Mouse (Mus musculus) heart, adult 2 months (tissue): ENCODE measurements around the gene Chrna9. TPM values are rescaled to one million over a fixed set of nuclear protein-coding genes. Genes with fewer than 3 reads are reported as not detected.
A peak's percentile ranks its signal among the peaks of the same experiment; 100 is the strongest.

ENCODE experiments used
- DNase-seq, 2 experiments: peaks; one replicate each; pipeline ENCODE4 v3.0.0; 2021
- H3K27ac ChIP-seq: fragments of 200-600 bp; 2 replicates; pipeline ENCODE4 v1.8.1; 2022
- H3K27me3 ChIP-seq: fragments of 200-500 bp; 2 replicates; pipeline ENCODE4 v1.6.1; 2012; ENCODE audit warnings: mild to moderate bottlenecking, low read length, inconsistent platforms, mixed read lengths; ENCODE audit not compliant: control insufficient read depth, insufficient read depth
- H3K36me3 ChIP-seq: fragments of 200-500 bp; 2 replicates; pipeline ENCODE4 v1.6.1; 2012; ENCODE audit warnings: low read length, inconsistent platforms; ENCODE audit not compliant: control insufficient read depth, insufficient read depth
- H3K4me1 ChIP-seq: fragments of 200-500 bp; 2 replicates; pipeline ENCODE4 v1.6.1; 2011; ENCODE audit warnings: low read length; ENCODE audit not compliant: control insufficient read depth, insufficient read depth
- H3K4me3 ChIP-seq: fragments of 200-600 bp; 2 replicates; pipeline ENCODE4 v1.8.1; 2022
- H3K79me2 ChIP-seq: fragments of 200-500 bp; replicated peaks from 2 replicates; pipeline ENCODE4 v1.6.1; 2012; ENCODE audit warnings: mild to moderate bottlenecking, inconsistent platforms, low read length, moderate library complexity, mixed read lengths; ENCODE audit not compliant: control insufficient read depth, insufficient read depth
- H3K9ac ChIP-seq: fragments of 200-500 bp; 2 replicates; pipeline ENCODE4 v1.6.1; 2012; ENCODE audit warnings: low read depth, mild to moderate bottlenecking, control low read depth, inconsistent platforms, low read length, mixed read lengths
- CTCF ChIP-seq: fragments of 200-600 bp; IDR thresholded peaks from 2 replicates; pipeline ENCODE4 v1.8.1; 2022; ENCODE audit warnings: antibody characterized with exemption, mild to moderate bottlenecking, moderate library complexity
- EP300 ChIP-seq: fragments of 200-500 bp; IDR thresholded peaks from 2 replicates; pipeline ENCODE4 v1.6.1; 2011; ENCODE audit warnings: low read depth, low read length, control low read depth; ENCODE audit not compliant: insufficient read depth
- POLR2A ChIP-seq: fragments of 200-500 bp; IDR thresholded peaks from 2 replicates; pipeline ENCODE4 v1.6.1; 2011; ENCODE audit warnings: mild to moderate bottlenecking, low read depth, low read length, control low read depth; ENCODE audit not compliant: insufficient read depth
- WGBS: fragments of 180-500 bp; shearing (Covaris S2); methylation state at CpG from one replicate; pipeline ENCODE4 v1.1.7; 2018; 5-methylcytosine and 5-hydroxymethylcytosine counted together
- intact Hi-C: fragments of 180-260 bp; cut with DNase I; formaldehyde crosslinking; loops from one replicate; pipeline ENCODE4 v1.15.1; 2025
- polyA plus RNA-seq: library from polyadenylated mRNA; depleted of rRNA; stranded (reverse); fragments of >200 nt; gene quantifications from 2 replicates; pipeline ENCODE4 v1.2.3, GENCODE M21; 2012
- total RNA-seq, 2 experiments: library from RNA; stranded (reverse); gene quantifications; 2 replicates each; pipeline ENCODE4 v1.2.3; 2021

Gene Chrna9
- total and polyA plus RNA-seq, 3 experiments, result 0.18 to 0.52 TPM; not detected in 1

DNA sequence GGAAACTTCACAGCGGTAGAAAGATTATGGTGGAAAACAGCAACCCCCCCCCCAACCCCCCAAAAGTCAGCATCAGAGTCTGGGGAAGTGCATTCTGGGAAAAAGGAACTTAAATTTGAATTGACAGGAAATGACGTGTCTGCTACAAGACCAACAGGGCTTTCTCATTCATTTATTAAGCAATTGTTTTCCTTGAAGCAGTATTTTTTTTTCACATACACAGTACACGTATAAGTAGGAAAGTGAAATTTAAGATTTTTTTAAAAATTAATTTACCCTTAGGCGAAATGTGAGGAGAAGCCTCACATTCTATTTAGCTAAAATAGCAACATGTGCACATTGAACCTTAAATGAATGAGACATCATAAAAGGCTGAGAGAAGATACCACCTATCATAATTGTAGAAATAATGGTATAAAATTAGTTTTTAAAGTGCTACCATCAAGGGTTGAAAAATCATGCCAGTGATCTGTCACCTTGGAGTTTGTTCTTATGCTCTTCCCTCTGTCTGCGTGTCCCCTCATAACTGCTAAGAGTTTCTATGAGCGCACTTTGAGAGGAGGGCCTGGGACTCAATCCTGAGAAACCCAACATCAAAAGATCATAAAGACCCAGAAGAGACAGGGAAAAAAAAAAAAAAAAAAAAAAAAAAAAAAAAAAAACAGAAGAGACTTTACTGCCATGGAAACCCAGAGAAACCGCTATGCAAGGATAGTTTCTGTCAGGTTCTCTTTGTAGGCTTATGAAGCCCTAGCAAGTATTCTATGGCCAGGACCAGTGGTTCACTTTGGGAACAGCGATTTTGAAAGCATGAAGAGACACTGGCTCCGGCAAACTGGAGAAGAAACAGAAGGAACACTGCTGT is 21.7 kb downstream of the Chrna9 start:
- Histone ChIP-seq H3K9ac (no peak overlapping the region; the same call in 1 of the 2 replicates), H3K36me3 (no peaks in the 10 kb centered on the region), H3K79me2 (no peaks in the 10 kb centered on the region), H3K27ac (no peak overlapping the region), H3K27me3 (no peaks in the 10 kb centered on the region), H3K4me3 (peak overlapping the region; percentile 47), H3K4me1 (no peaks in the 10 kb centered on the region)
- no peak for DNase-seq
- intact Hi-C loops, result no loop called here
- TF ChIP-seq EP300 (no peak), POLR2A (no peak), CTCF (no peak)
- WGBS, result 75% methylated on average over 9 of the region's 9 CpGs

GRCm38 (mm10) chr5:65958597-65958996 is 23.9 kb downstream of the Chrna9 start:
- H3K36me3 ChIP-seq, result no peaks in the 10 kb centered on the region
- no peaks in the 10 kb centered on the region for H3K27me3 ChIP-seq
- no peaks in the 10 kb centered on the region for H3K4me1 ChIP-seq
- 2% methylated on average over 4 of the region's 4 CpGs for WGBS
- peak in 1 of 2 experiments; percentile 39 for DNase-seq
- no peak overlapping the region for H3K4me3 ChIP-seq
- no peak overlapping the region for H3K27ac ChIP-seq
- no peak for TF ChIP-seq POLR2A
- TF ChIP-seq CTCF, result peak; percentile 98
- no peak overlapping the region for H3K9ac ChIP-seq
- no peaks in the 10 kb centered on the region for H3K79me2 ChIP-seq
- intact Hi-C loops, result no loop called here

DNA sequence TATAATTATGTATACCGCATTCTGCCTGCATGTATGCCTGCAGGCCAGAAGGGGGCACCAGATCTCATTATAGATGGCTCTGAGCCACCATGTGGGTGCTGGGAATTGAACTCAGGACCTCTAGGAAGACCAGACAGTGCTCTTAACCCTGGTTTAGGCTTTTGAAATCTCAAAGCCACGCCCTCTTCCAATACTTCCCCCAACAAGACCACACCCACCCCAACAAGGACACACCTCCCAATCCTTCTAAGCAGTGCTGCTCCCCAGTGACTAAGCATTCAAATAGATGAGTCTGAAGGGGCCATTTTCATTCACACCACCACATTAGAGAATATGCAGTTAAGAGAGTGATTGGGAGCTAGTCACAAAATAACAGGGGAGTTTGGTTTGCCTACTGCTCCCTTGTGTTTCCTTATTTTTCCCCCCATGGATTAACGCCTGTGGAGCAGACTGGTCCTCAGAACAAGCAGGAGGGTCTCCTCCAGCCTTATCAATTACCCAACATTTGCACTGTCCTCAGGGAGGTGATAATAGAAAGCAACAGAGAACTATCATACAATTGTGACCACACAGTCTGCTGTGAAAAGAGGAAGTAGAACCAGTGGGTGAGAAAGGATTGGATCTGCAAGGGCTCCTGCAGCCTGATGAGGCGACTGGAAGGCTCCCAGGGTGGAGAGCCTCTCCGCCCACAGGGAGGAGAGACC is 25.3 kb downstream of the Chrna9 start:
- H3K79me2 ChIP-seq, result no peaks in the 10 kb centered on the region
- no peaks in the 10 kb centered on the region for H3K36me3 ChIP-seq
- 74% methylated on average over 5 of the region's 5 CpGs for WGBS
- no peak for DNase-seq
- no peaks in the 10 kb centered on the region for H3K4me1 ChIP-seq
- H3K9ac ChIP-seq, result no peak overlapping the region
- no peak overlapping the region for H3K4me3 ChIP-seq
- intact Hi-C loops, result no loop called here
- no peak overlapping the region for H3K27ac ChIP-seq
- TF ChIP-seq CTCF (no peak), POLR2A (no peak), EP300 (no peak)
- H3K27me3 ChIP-seq, result no peaks in the 10 kb centered on the region

DNA sequence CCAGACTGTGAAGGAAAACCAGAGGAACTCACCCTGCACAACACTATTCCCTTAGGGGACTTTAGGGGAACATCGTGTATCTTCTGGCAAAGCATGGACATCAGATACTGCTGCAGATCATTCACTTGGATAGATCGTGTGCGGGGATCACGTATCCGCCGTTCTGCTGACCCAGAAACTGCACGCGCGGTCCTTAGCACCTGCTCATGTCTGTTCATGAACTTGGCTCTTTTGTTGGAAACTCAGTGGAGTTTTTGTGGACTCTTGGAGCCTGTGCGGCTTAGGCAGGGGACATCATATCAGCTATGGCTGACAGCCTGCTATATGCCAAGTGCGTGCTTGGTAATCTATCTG is 25.9 kb downstream of the Chrna9 start:
- Histone ChIP-seq H3K4me3 (no peak overlapping the region), H3K36me3 (no peaks in the 10 kb centered on the region), H3K4me1 (no peaks in the 10 kb centered on the region), H3K27ac (no peak overlapping the region), H3K27me3 (no peaks in the 10 kb centered on the region), H3K9ac (no peak overlapping the region), H3K79me2 (no peaks in the 10 kb centered on the region)
- TF ChIP-seq POLR2A, result no peak
- no peak for TF ChIP-seq EP300
- TF ChIP-seq CTCF, result no peak
- intact Hi-C loops, result no loop called here
- DNase-seq, result no peak
- WGBS, result 84% methylated on average over 11 of the region's 11 CpGs

- H3K4me3 ChIP-seq, result no peak overlapping the region
- H3K27me3 ChIP-seq, result no peaks in the 10 kb centered on the region
- H3K36me3 ChIP-seq, result no peaks in the 10 kb centered on the region
- H3K27ac ChIP-seq, result no peak overlapping the region
- H3K4me1 ChIP-seq, result no peaks in the 10 kb centered on the region
- no peak overlapping the region for H3K9ac ChIP-seq
- DNase-seq, result no peak
- TF ChIP-seq CTCF (no peak), POLR2A (no peak), EP300 (no peak)
- intact Hi-C loops, result no loop called here
- 85% methylated on average over 5 of the region's 5 CpGs for WGBS
- no peaks in the 10 kb centered on the region for H3K79me2 ChIP-seq
Measured at GRCm38 (mm10) chr5:65963291-65963690, 28.6 kb downstream of the Chrna9 start.

DNA sequence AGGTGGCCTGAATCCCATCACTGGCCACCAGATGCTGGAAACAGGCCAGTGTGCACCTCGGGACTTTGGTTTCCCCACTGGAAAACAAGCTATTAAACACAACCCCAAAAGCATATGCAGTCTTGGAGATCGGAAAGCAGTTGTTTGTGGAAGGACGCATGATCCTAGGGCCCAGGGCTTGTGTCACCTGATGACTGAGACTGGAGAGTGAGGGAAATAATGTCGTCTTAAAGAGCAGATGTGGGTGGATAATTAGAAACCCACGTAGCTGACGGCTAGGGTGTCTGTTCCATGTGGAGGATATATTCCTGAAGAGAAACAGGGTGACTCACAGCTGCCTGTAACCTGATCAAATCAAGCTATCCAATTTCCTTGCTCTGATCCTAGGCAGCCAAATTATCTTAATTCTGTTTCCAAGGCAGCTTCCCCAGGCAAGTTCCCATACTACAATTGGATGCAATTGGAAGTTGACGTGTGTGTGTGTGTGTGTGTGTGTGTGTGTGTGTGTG is 31.1 kb downstream of the Chrna9 start:
- Histone ChIP-seq H3K9ac (no peak overlapping the region), H3K4me3 (no peak overlapping the region), H3K4me1 (no peaks in the 10 kb centered on the region), H3K27ac (no peak overlapping the region), H3K79me2 (no peaks in the 10 kb centered on the region), H3K36me3 (no peaks in the 10 kb centered on the region), H3K27me3 (no peaks in the 10 kb centered on the region)
- DNase-seq, result no peak
- no peak for TF ChIP-seq POLR2A
- no peak for TF ChIP-seq EP300
- TF ChIP-seq CTCF, result no peak
- 57% methylated on average over 7 of the region's 7 CpGs for WGBS
- intact Hi-C loops, result no loop called here
